Mouse (Mus musculus): ENCODE results near the gene Idi2. TPM values are rescaled to one million over a fixed set of nuclear protein-coding genes. Genes with fewer than 3 reads are reported as not detected.
"Not testable (repeated sequence)": the region's sequence is repeated elsewhere in the genome, so short reads cannot be mapped to it uniquely, and the experiment has no call there.

Gene Idi2
- polyA plus RNA-seq, 1 experiment from 2014 or later, result not detected

DNA sequence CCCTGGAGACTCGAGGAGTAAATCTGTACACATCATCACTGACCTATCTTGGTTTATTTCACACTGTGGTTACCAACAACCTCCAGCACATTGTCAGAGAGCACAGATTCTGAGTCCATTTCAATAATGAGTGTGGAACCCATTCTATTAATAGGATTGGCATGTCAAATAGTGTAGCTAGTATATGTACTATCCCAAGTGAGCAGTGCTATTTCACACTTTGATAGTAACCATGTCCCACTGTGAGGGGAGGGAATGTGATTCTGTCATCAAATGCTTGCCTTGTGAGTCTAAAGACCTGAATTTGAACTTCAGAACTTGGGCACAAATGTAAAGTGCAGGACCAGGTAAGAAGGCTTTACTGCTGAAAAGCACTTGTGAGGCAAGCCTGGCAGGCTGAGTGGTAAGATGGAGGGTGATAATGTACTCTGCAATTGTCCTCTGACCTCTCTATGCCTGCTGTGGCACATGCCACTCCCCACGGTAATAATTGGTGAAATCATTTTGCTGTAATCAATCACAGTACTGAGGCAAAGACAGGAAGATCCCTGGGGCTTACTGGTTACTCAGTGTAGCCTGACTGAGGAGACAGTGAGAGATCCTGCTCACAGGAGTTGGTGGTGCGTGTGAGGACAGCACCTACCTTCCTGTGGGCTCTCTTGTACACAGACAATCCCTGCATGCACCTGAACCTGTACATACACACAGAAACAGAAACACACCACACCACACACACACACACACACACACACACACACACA is 8.6 kb downstream of the Idi2 start:
- ATAC-seq (ENCODE audit: low FRiP score, low read depth); H3K4me1 ChIP-seq (replicated peaks); H3K9me3 ChIP-seq; H3K27me3 ChIP-seq; H3K27ac ChIP-seq (replicated peaks); H3K9ac ChIP-seq; H3K4me2 ChIP-seq; H3K4me3 ChIP-seq; H3K36me3 ChIP-seq: not testable (repeated sequence)
- 53% methylated on average over 3 of the region's 3 CpGs for WGBS

DNA sequence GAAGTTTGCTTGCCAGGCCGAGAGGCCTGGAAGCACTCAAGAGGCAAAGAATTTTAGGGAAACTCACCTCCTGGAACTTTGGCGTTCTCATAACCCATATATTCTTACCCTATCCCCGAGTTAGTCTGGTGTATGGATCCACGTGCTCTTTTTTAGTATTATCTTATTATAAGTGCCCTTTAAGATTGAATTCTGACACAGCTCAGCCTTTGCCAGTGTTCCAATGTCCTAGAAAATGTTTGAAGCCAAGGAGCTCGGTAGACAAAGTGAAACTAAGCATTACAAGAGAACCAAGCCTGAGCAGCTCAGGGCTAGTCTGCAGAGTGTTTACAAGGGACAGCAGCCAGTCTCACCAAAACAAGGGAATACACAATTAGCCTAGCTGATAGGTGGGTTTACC is 9.6 kb downstream of the Idi2 start:
- not testable (repeated sequence) for ATAC-seq (ENCODE audit: low FRiP score, low read depth); H3K36me3 ChIP-seq; H3K9me3 ChIP-seq; H3K9ac ChIP-seq; H3K27me3 ChIP-seq; H3K4me2 ChIP-seq; H3K4me3 ChIP-seq; H3K27ac ChIP-seq (replicated peaks); H3K4me1 ChIP-seq (replicated peaks)
- WGBS, result 43% methylated on average over 5 of the region's 5 CpGs

GRCm38 (mm10) chr13:8965224-8965623 is 12.6 kb downstream of the Idi2 start:
- H3K27ac ChIP-seq (replicated peaks), result no peak overlapping the region
- no peaks in the 10 kb centered on the region for H3K9me3 ChIP-seq
- no peak overlapping the region for H3K4me2 ChIP-seq
- no peaks in the 10 kb centered on the region for H3K4me1 ChIP-seq (replicated peaks)
- H3K9ac ChIP-seq, result no peak overlapping the region
- H3K27me3 ChIP-seq, result no peaks in the 10 kb centered on the region
- no peak for ATAC-seq (ENCODE audit: low FRiP score, low read depth)
- no peak overlapping the region for H3K4me3 ChIP-seq
- peaks cover 22% of the 10 kb centered on the region for H3K36me3 ChIP-seq
- 91% methylated on average over 5 of the region's 5 CpGs for WGBS

GRCm38 (mm10) chr13:8967742-8968141 is 15.1 kb downstream of the Idi2 start:
- no peak for ATAC-seq (ENCODE audit: low FRiP score, low read depth)
- H3K27me3 ChIP-seq, result no peaks in the 10 kb centered on the region
- no peaks in the 10 kb centered on the region for H3K4me1 ChIP-seq (replicated peaks)
- H3K36me3 ChIP-seq, result peaks cover 36% of the 10 kb centered on the region
- WGBS, result 95% methylated on average over 8 of the region's 8 CpGs
- no peaks in the 10 kb centered on the region for H3K9me3 ChIP-seq
- H3K4me2 ChIP-seq, result no peak overlapping the region
- H3K27ac ChIP-seq (replicated peaks), result no peak overlapping the region
- no peak overlapping the region for H3K9ac ChIP-seq
- H3K4me3 ChIP-seq, result no peak overlapping the region

DNA sequence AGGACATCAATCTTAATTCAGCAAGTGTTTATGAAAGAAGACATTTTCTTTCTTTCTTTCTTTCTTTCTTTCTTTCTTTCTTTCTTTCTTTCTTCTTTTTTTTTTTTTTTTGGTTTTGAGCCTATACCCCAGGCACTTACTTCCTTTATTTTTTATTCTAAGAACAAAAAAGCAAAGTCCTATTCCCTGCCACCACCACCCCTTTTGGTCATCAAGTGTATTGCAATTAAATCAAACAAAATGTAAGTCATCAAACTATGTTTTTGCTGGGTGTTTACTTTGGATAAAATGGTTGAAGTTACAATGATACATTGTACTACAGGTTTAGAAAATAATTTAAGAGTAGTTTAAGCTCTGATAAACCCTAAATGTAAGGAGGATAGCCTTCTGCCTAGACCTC is 19.7 kb downstream of the Idi2 start:
- ATAC-seq (ENCODE audit: low FRiP score, low read depth), result no peak
- H3K9me3 ChIP-seq, result no peaks in the 10 kb centered on the region

DNA sequence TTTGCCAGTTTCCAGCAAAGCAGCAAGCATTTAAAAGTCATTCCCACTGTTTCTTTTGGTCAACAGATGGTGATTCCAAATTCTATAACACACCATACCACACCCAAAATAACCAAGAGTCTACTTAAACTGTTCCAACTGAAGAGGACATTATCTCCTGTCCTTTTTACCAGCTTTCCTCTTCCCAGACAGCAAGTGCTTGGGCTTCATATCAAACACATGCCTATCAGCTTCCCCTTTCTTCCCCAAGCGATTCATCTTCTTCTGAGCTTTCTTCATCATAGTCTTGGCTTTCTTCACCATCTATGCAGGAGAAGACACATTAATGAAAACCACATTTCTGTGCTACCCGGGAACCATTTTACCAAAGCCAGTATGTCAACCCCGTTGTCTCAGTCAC is 20.3 kb downstream of the Idi2 start:
- H3K36me3 ChIP-seq, result peaks cover 82% of the 10 kb centered on the region
- H3K9me3 ChIP-seq, result no peaks in the 10 kb centered on the region
- H3K4me2 ChIP-seq, result no peak overlapping the region
- no peaks in the 10 kb centered on the region for H3K4me1 ChIP-seq (replicated peaks)
- H3K9ac ChIP-seq, result no peak overlapping the region
- no peak overlapping the region for H3K27ac ChIP-seq (replicated peaks)
- WGBS, result 99% methylated on average over 3 of the region's 3 CpGs
- H3K27me3 ChIP-seq, result no peaks in the 10 kb centered on the region
- ATAC-seq (ENCODE audit: low FRiP score, low read depth), result no peak
- H3K4me3 ChIP-seq, result no peak overlapping the region

More for the DNA sequence above, 19.7 kb downstream of the Idi2 start:
- Histone ChIP-seq H3K36me3 (peaks cover 82% of the 10 kb centered on the region), H3K4me2 (no peak overlapping the region), H3K9ac (no peak overlapping the region), H3K27ac (replicated peaks) (no peak overlapping the region), H3K27me3 (no peaks in the 10 kb centered on the region), H3K4me1 (replicated peaks) (no peaks in the 10 kb centered on the region), H3K4me3 (no peak overlapping the region)

- ATAC-seq (ENCODE audit: low FRiP score, low read depth), result no peak
- 96% methylated on average over 6 of the region's 6 CpGs for WGBS
Observed at GRCm38 (mm10) chr13:8992231-8992630, 39.6 kb downstream of the Idi2 start.

DNA sequence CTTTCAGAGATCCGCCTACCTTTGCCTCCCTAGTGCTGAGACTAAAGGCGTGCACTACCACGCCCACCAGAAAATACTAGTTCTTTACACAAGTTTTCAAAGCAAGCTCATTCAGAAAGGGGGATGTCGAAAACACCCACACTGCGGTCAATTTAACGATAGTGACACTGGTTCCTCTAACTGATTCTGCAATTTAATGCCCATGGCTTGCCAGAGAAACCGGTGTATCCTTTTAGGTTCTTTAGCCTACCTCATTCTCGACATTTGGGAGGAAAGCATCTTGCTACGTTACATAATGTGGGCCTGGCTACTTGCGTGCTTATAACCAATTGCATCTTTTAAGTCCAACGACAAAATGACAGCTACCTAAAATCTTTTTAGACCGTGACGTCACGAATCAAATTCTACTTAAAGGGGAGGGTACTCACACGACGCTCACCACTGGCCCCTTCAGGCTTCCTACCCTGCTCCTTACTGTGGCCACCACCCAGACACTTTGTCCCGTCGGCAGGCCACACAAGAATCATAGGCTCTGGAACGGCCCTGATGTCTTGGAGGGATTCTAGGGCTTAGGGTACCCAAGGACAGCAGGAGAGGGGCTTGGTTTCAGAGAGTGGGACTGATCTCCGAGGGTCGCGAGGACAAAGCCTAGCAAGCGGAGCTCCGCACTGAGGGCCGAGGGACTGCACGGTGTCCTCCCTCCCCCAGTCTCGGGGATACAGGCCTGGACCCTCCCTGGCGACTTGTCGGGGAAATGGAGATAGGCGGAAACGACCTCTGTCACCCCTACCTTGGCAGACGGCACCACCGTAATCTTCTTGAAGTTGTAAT is 42.7 kb downstream of the Idi2 start:
- H3K9me3 ChIP-seq, result no peaks in the 10 kb centered on the region
- H3K4me3 ChIP-seq, result peak overlapping the region; percentile 93
- peak overlapping the region; percentile 67 for H3K4me2 ChIP-seq
- H3K4me1 ChIP-seq (replicated peaks), result peaks cover 21% of the 10 kb centered on the region
- peaks cover 1% of the 10 kb centered on the region; the same call in 1 of the 2 replicates for H3K36me3 ChIP-seq
- 4% methylated on average over 33 of the region's 33 CpGs for WGBS
- H3K9ac ChIP-seq, result peak overlapping the region; percentile 81
- H3K27me3 ChIP-seq, result no peaks in the 10 kb centered on the region
- peak overlapping the region; percentile 93 for H3K27ac ChIP-seq (replicated peaks)
- ATAC-seq (ENCODE audit: low FRiP score, low read depth), result peak; percentile 87

More at GRCm38 (mm10) chr13:8992231-8992630, 39.6 kb downstream of the Idi2 start:
- peaks cover 28% of the 10 kb centered on the region for H3K36me3 ChIP-seq
- peaks cover 21% of the 10 kb centered on the region for H3K4me1 ChIP-seq (replicated peaks)
- no peaks in the 10 kb centered on the region for H3K27me3 ChIP-seq
- H3K9me3 ChIP-seq, result no peaks in the 10 kb centered on the region
- no peak overlapping the region for H3K27ac ChIP-seq (replicated peaks)
- H3K4me3 ChIP-seq, result no peak overlapping the region
- no peak overlapping the region for H3K9ac ChIP-seq
- no peak overlapping the region for H3K4me2 ChIP-seq

DNA sequence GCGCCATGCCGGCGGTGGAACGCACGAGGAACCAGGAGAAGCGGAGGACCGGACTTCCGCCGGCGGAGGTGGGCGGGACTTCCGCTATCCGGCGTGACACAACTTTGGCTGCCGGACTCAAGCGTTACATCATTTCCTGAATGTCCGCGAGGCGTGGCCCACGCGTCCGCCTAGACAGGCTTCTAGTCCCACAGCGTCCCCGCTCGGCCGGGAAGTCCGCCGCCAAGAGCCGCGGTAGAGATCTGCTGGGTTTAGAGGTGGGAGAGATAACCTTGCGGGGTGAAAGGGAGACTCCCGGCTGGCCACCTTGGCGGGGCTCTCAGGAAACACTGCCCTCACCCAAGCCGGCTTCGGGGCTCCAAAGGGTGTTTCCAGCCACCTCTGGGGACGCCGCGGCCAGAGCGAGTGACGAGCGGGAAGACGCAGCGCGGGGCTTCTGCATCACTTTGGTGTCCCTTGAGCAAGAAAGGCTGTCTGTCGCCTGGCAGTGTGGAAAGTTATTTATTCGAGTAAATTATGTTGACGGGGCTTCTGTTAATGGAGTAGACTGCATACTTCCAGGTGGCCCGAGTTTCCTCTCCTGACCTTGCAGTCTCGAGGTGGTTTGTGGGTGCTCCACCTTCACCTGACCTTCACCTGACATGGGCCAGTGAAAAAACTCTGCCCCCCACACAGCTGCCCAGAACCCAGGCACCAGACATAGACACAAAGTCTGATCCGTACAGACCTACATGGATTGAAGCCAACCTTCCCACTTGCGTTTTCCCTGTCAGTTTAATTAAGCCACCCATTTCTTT is 43.5 kb downstream of the Idi2 start, which contains the start of gene Gtpbp4:
Gene Gtpbp4 (minus strand): TSS at position 94 of the 797 bp plus-strand sequence.
- under 1% methylated on average over 51 of the region's 51 CpGs for WGBS
- no peaks in the 10 kb centered on the region for H3K9me3 ChIP-seq
- H3K27ac ChIP-seq (replicated peaks), result peak within 1 kb of the TSS; percentile 93
- peak within 1 kb of the TSS; percentile 93 for H3K4me3 ChIP-seq
- ATAC-seq (ENCODE audit: low FRiP score, low read depth), result peak; percentile 99
- peak within 1 kb of the TSS; percentile 98 for H3K9ac ChIP-seq
- peaks cover 21% of the 10 kb centered on the region for H3K4me1 ChIP-seq (replicated peaks)
- H3K36me3 ChIP-seq, result no peaks in the 10 kb centered on the region; the same call in 1 of the 2 replicates
- H3K4me2 ChIP-seq, result peak within 1 kb of the TSS; percentile 70
- H3K27me3 ChIP-seq, result no peaks in the 10 kb centered on the region

DNA sequence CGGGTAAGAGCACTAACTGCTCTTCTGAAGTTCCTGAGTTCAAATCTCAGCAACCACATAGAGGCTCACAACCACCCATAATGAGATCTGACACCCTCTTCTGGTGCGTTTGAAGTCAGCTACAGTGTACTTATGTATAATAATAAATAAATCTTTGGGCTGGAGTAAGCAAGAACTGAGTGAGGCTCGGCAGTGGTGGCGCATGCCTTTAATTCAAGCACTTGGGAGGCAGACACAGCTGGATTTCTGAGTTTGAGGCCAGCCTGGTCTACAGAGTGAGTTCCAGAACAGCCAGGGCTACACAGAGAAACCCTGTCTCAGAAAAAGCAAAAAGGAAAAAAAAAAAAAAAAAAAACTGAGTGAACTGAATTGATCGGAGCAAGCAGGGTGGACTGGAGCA is 44.6 kb downstream of the Idi2 start:
- peaks cover 21% of the 10 kb centered on the region for H3K4me1 ChIP-seq (replicated peaks)
- not testable (repeated sequence) for ATAC-seq (ENCODE audit: low FRiP score, low read depth); H3K27me3 ChIP-seq; H3K4me2 ChIP-seq; H3K36me3 ChIP-seq; H3K4me3 ChIP-seq; H3K9me3 ChIP-seq; H3K9ac ChIP-seq; H3K27ac ChIP-seq (replicated peaks)
- WGBS, result 85% methylated on average over 5 of the region's 5 CpGs

- no peaks in the 10 kb centered on the region for H3K9me3 ChIP-seq
- H3K4me3 ChIP-seq, result no peak overlapping the region
- no peaks in the 10 kb centered on the region for H3K36me3 ChIP-seq
- H3K27ac ChIP-seq (replicated peaks), result no peak overlapping the region
- 87% methylated on average over 8 of the region's 8 CpGs for WGBS
- no peak for ATAC-seq (ENCODE audit: low FRiP score, low read depth)
- H3K4me2 ChIP-seq, result no peak overlapping the region
- H3K9ac ChIP-seq, result no peak overlapping the region
- peaks cover 13% of the 10 kb centered on the region for H3K4me1 ChIP-seq (replicated peaks)
- no peaks in the 10 kb centered on the region for H3K27me3 ChIP-seq
Observed at GRCm38 (mm10) chr13:8999464-8999863, 46.8 kb downstream of the Idi2 start.

DNA sequence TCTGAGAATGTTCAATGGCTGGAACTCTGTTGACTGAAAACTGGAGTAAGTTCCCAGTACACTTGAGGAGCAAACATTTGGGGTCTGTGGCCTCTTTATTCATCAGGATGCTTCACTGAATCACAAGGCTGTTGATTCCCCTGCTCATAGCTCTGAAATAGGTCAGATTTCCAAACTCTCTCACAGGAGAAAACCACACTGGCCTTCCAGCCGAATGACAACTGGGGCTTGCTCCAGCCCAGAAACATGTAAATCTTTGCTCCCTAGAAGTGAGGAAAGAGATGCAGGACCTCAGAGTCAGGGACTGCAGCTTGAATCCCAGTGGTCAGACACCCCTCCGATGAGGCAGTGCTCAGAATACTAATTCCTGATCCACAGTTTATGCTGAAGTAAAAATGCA is 50.6 kb downstream of the Idi2 start:
- Histone ChIP-seq H3K4me2 (no peak overlapping the region), H3K4me1 (replicated peaks) (no peaks in the 10 kb centered on the region), H3K9ac (no peak overlapping the region), H3K36me3 (no peaks in the 10 kb centered on the region), H3K4me3 (no peak overlapping the region), H3K27me3 (no peaks in the 10 kb centered on the region), H3K9me3 (no peaks in the 10 kb centered on the region), H3K27ac (replicated peaks) (no peak overlapping the region)
- ATAC-seq (ENCODE audit: low FRiP score, low read depth), result no peak
- WGBS, result 83% methylated on average over 2 of the region's 2 CpGs
